Mouse (Mus musculus): ENCODE measurements around the gene Casz1. TPM values are rescaled to one million over a fixed set of nuclear protein-coding genes. Genes with fewer than 3 reads are reported as not detected.

Gene Casz1
- polyA plus RNA-seq, 1 experiment from 2014 or later, result 3.1 TPM

GRCm38 (mm10) chr4:148854093-148854492 is 49.9 kb downstream of the Casz1 start:
- no peak overlapping the region for H3K9ac ChIP-seq
- H3K27ac ChIP-seq, result no peak overlapping the region
- peaks cover 59% of the 10 kb centered on the region for H3K27me3 ChIP-seq
- no peaks in the 10 kb centered on the region for H3K9me3 ChIP-seq
- WGBS, result 30% methylated on average over 2 of the region's 2 CpGs
- H3K4me3 ChIP-seq (replicated peaks), result no peak overlapping the region
- ATAC-seq (ENCODE audit: low FRiP score), result no peak
- H3K36me3 ChIP-seq (replicated peaks), result no peaks in the 10 kb centered on the region
- H3K4me2 ChIP-seq, result no peak overlapping the region
- peaks cover 54% of the 10 kb centered on the region for H3K4me1 ChIP-seq

GRCm38 (mm10) chr4:148855527-148855926 is 51.3 kb downstream of the Casz1 start:
- Histone ChIP-seq H3K27me3 (peaks cover 54% of the 10 kb centered on the region), H3K9me3 (no peaks in the 10 kb centered on the region), H3K27ac (no peak overlapping the region), H3K9ac (no peak overlapping the region), H3K4me2 (no peak overlapping the region), H3K4me3 (replicated peaks) (no peak overlapping the region), H3K36me3 (replicated peaks) (no peaks in the 10 kb centered on the region), H3K4me1 (peaks cover 67% of the 10 kb centered on the region)
- ATAC-seq (ENCODE audit: low FRiP score), result no peak
- WGBS, result 93% methylated on average over 5 of the region's 5 CpGs

GRCm38 (mm10) chr4:148856216-148856615 is 52.0 kb downstream of the Casz1 start:
- H3K27ac ChIP-seq, result no peak overlapping the region
- H3K4me1 ChIP-seq, result peaks cover 66% of the 10 kb centered on the region
- no peak for ATAC-seq (ENCODE audit: low FRiP score)
- H3K9ac ChIP-seq, result no peak overlapping the region
- no peak overlapping the region for H3K4me3 ChIP-seq (replicated peaks)
- 70% methylated on average over 4 of the region's 4 CpGs for WGBS
- no peaks in the 10 kb centered on the region for H3K9me3 ChIP-seq
- peaks cover 56% of the 10 kb centered on the region for H3K27me3 ChIP-seq
- H3K4me2 ChIP-seq, result no peak overlapping the region
- H3K36me3 ChIP-seq (replicated peaks), result no peaks in the 10 kb centered on the region

- Histone ChIP-seq H3K9me3 (no peaks in the 10 kb centered on the region), H3K27me3 (peaks cover 64% of the 10 kb centered on the region), H3K4me1 (peaks cover 67% of the 10 kb centered on the region), H3K9ac (no peak overlapping the region), H3K4me3 (replicated peaks) (no peak overlapping the region), H3K4me2 (no peak overlapping the region), H3K36me3 (replicated peaks) (no peaks in the 10 kb centered on the region), H3K27ac (no peak overlapping the region; the same call in 1 of the 2 replicates)
- WGBS, result 72% methylated on average over 13 of the region's 13 CpGs
- ATAC-seq (ENCODE audit: low FRiP score), result no peak
These were observed 53.3 kb downstream of the Casz1 start for GRCm38 (mm10) chr4:148857398-148858084.

- no peak overlapping the region for H3K27ac ChIP-seq
- no peaks in the 10 kb centered on the region for H3K9me3 ChIP-seq
- H3K9ac ChIP-seq, result no peak overlapping the region
- peaks cover 67% of the 10 kb centered on the region for H3K27me3 ChIP-seq
- ATAC-seq (ENCODE audit: low FRiP score), result no peak
- no peak overlapping the region for H3K4me2 ChIP-seq
- 66% methylated on average over 7 of the region's 7 CpGs for WGBS
- no peak overlapping the region for H3K4me3 ChIP-seq (replicated peaks)
- H3K4me1 ChIP-seq, result peaks cover 62% of the 10 kb centered on the region
- H3K36me3 ChIP-seq (replicated peaks), result no peaks in the 10 kb centered on the region
These were observed 54.0 kb downstream of the Casz1 start for GRCm38 (mm10) chr4:148858194-148858593.

- peaks cover 66% of the 10 kb centered on the region for H3K27me3 ChIP-seq
- ATAC-seq (ENCODE audit: low FRiP score), result no peak; the same call in 1 of the 2 replicates
- H3K36me3 ChIP-seq (replicated peaks), result no peaks in the 10 kb centered on the region
- peak overlapping the region; percentile 27 for H3K4me3 ChIP-seq (replicated peaks)
- H3K9me3 ChIP-seq, result no peaks in the 10 kb centered on the region
- peak overlapping the region; percentile 90 for H3K27ac ChIP-seq
- H3K4me2 ChIP-seq, result peak overlapping the region; percentile 55
- peak overlapping the region; percentile 41 for H3K9ac ChIP-seq
- WGBS, result 36% methylated on average over 7 of the region's 7 CpGs
- H3K4me1 ChIP-seq, result peaks cover 62% of the 10 kb centered on the region
These were observed 55.2 kb downstream of the Casz1 start for GRCm38 (mm10) chr4:148859415-148859814.

GRCm38 (mm10) chr4:148859906-148860491 is 55.8 kb downstream of the Casz1 start:
- Histone ChIP-seq H3K4me1 (peaks cover 62% of the 10 kb centered on the region), H3K4me3 (replicated peaks) (peak overlapping the region; percentile 27), H3K9me3 (no peaks in the 10 kb centered on the region), H3K27ac (peak overlapping the region; percentile 90), H3K4me2 (peak overlapping the region; percentile 55), H3K27me3 (peaks cover 66% of the 10 kb centered on the region), H3K9ac (peak overlapping the region; percentile 41), H3K36me3 (replicated peaks) (no peaks in the 10 kb centered on the region)
- peak; percentile 87 for ATAC-seq (ENCODE audit: low FRiP score)
- WGBS, result under 1% methylated on average over 26 of the region's 27 CpGs

GRCm38 (mm10) chr4:148860636-148861035 is 56.4 kb downstream of the Casz1 start:
- H3K4me3 ChIP-seq (replicated peaks), result peak overlapping the region; percentile 27
- H3K27me3 ChIP-seq, result peaks cover 69% of the 10 kb centered on the region
- ATAC-seq (ENCODE audit: low FRiP score), result peak; percentile 9; the same call in 1 of the 2 replicates
- no peaks in the 10 kb centered on the region for H3K36me3 ChIP-seq (replicated peaks)
- peak overlapping the region; percentile 55 for H3K4me2 ChIP-seq
- peak overlapping the region; percentile 90 for H3K27ac ChIP-seq
- peaks cover 60% of the 10 kb centered on the region for H3K4me1 ChIP-seq
- H3K9ac ChIP-seq, result peak overlapping the region; percentile 41
- no peaks in the 10 kb centered on the region for H3K9me3 ChIP-seq
- WGBS, result 14% methylated on average over 7 of the region's 7 CpGs

- peak overlapping the region; percentile 15 for H3K4me2 ChIP-seq
- no peaks in the 10 kb centered on the region for H3K9me3 ChIP-seq
- peaks cover 67% of the 10 kb centered on the region for H3K27me3 ChIP-seq
- H3K36me3 ChIP-seq (replicated peaks), result no peaks in the 10 kb centered on the region
- ATAC-seq (ENCODE audit: low FRiP score), result peak; percentile 77
- peaks cover 49% of the 10 kb centered on the region for H3K4me1 ChIP-seq
- H3K9ac ChIP-seq, result no peak overlapping the region
- peak overlapping the region; percentile 82 for H3K27ac ChIP-seq
- WGBS, result 2% methylated on average over 12 of the region's 12 CpGs
- H3K4me3 ChIP-seq (replicated peaks), result no peak overlapping the region
These were observed 62.7 kb downstream of the Casz1 start for GRCm38 (mm10) chr4:148866812-148867470.

- Histone ChIP-seq H3K27me3 (peaks cover 67% of the 10 kb centered on the region), H3K9ac (no peak overlapping the region), H3K4me1 (peaks cover 49% of the 10 kb centered on the region), H3K9me3 (no peaks in the 10 kb centered on the region), H3K4me3 (replicated peaks) (no peak overlapping the region), H3K4me2 (no peak overlapping the region), H3K36me3 (replicated peaks) (no peaks in the 10 kb centered on the region), H3K27ac (peak overlapping the region; percentile 60)
- WGBS, result 84% methylated on average over 11 of the region's 11 CpGs
- ATAC-seq (ENCODE audit: low FRiP score), result peak; percentile 33; the same call in 1 of the 2 replicates
These were observed 63.6 kb downstream of the Casz1 start for GRCm38 (mm10) chr4:148867721-148868397.

GRCm38 (mm10) chr4:148869566-148869965 is 65.3 kb downstream of the Casz1 start:
- peaks cover 76% of the 10 kb centered on the region for H3K27me3 ChIP-seq
- no peaks in the 10 kb centered on the region for H3K36me3 ChIP-seq (replicated peaks)
- H3K4me2 ChIP-seq, result no peak overlapping the region
- WGBS, result 86% methylated on average over 7 of the region's 7 CpGs
- H3K9ac ChIP-seq, result no peak overlapping the region
- H3K4me1 ChIP-seq, result peaks cover 49% of the 10 kb centered on the region
- H3K9me3 ChIP-seq, result no peaks in the 10 kb centered on the region
- ATAC-seq (ENCODE audit: low FRiP score), result no peak
- H3K4me3 ChIP-seq (replicated peaks), result no peak overlapping the region
- H3K27ac ChIP-seq, result no peak overlapping the region

GRCm38 (mm10) chr4:148870496-148870895 is 66.3 kb downstream of the Casz1 start:
- Histone ChIP-seq H3K27me3 (peaks cover 77% of the 10 kb centered on the region), H3K4me1 (peaks cover 49% of the 10 kb centered on the region), H3K4me3 (replicated peaks) (no peak overlapping the region), H3K36me3 (replicated peaks) (no peaks in the 10 kb centered on the region), H3K4me2 (no peak overlapping the region), H3K9me3 (no peaks in the 10 kb centered on the region), H3K27ac (no peak overlapping the region), H3K9ac (no peak overlapping the region)
- WGBS, result 91% methylated on average over 4 of the region's 4 CpGs
- no peak for ATAC-seq (ENCODE audit: low FRiP score)
